ENCODE assay signal across 16 mouse cellular contexts in the genomic region with DNA sequence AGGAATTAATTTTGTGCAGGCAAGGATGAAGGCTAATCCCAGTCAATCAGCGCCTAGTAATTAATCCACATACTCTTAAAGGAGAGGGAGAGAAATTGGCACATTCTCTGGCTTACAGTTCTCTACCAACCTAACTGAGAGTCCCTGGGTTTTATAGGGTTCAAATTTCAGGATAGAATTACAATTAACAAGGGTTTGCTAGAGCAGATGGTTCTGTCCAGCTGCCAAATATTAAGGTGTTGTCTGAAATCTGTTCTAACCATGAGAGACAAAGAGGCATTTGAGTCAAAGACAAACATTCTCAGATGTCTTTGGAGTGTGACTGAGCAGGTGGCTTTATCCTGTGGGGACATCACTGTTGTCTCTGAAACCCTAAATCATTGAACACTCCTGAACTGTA.
DNase-seq lines count a peak whose midpoint lies in the region; ATAC-seq and TF ChIP-seq lines count a peak whose summit lies in the region.
"Had no signal": no experiment of that assay in that cellular context is flagged by ENCODE, and none has a peak within 500 bp of the region (broad histone marks: within the 10 kb centered on the region; RNA-seq: fewer than 3 reads in every experiment).

No protein-coding gene starts in this region.

- no peak overlapping the region for H3K27ac ChIP-seq in hindbrain, postnatal 0 days
- H3K27ac ChIP-seq in hindbrain, embryonic 11.5 days (ENCODE audit: low read depth, low read length), result no peak overlapping the region
- no peak overlapping the region for H3K27ac ChIP-seq in midbrain, embryonic 13.5 days
- H3K27ac ChIP-seq in midbrain, embryonic 16.5 days (ENCODE audit: low read length), result no peak overlapping the region
- H3K27ac ChIP-seq in embryonic facial prominence, embryonic 15.5 days (replicated peaks), result no peak overlapping the region
- H3K27ac ChIP-seq in midbrain, embryonic 15.5 days, result no peak overlapping the region

- peak; percentile 22 for DNase-seq in hindbrain, postnatal 0 days (ENCODE audit: low spot score)
- no peak for DNase-seq in hindbrain, embryonic 11.5 days (ENCODE audit: low spot score)
- no peak for DNase-seq in layer of hippocampus, adult 11-12 months (ENCODE audit: low spot score)
- DNase-seq: adrenal gland, postnatal 36 days; B cell, adult 2 months; cerebellum, adult 18-20 months; cerebellum, postnatal 25 days; gastrocnemius, postnatal 36 days; kidney, adult 2 months; liver, postnatal 0 days; lung, postnatal 36 days; right cerebral cortex, adult 18-20 months had no signal

- H3K9ac ChIP-seq in hindbrain, postnatal 0 days (replicated peaks; ENCODE audit: low read length), result no peak overlapping the region
- no peak overlapping the region for H3K9ac ChIP-seq in hindbrain, embryonic 11.5 days (ENCODE audit: low read depth, low read length)
- no peak overlapping the region for H3K9ac ChIP-seq in midbrain, embryonic 13.5 days (replicated peaks)
- H3K9ac ChIP-seq in midbrain, embryonic 16.5 days (ENCODE audit: low read depth, low read length), result no peak overlapping the region
- no peak overlapping the region for H3K9ac ChIP-seq in embryonic facial prominence, embryonic 15.5 days
- no peak overlapping the region for H3K9ac ChIP-seq in midbrain, embryonic 15.5 days
- H3K9ac ChIP-seq: liver, postnatal 0 days had no signal

- no peaks in the 10 kb centered on the region for H3K36me3 ChIP-seq in hindbrain, postnatal 0 days (ENCODE audit: insufficient read depth, low read length)
- H3K36me3 ChIP-seq in hindbrain, embryonic 11.5 days (ENCODE audit: control insufficient read depth, insufficient read depth, low read length), result no peaks in the 10 kb centered on the region
- no peaks in the 10 kb centered on the region for H3K36me3 ChIP-seq in midbrain, embryonic 13.5 days
- H3K36me3 ChIP-seq in midbrain, embryonic 16.5 days (ENCODE audit: control insufficient read depth, insufficient read depth, low read length), result no peaks in the 10 kb centered on the region
- H3K36me3 ChIP-seq in embryonic facial prominence, embryonic 15.5 days, result no peaks in the 10 kb centered on the region
- no peaks in the 10 kb centered on the region for H3K36me3 ChIP-seq in midbrain, embryonic 15.5 days (replicated peaks)

- H3K27me3 ChIP-seq in hindbrain, postnatal 0 days (ENCODE audit: insufficient read depth, low read length), result no peaks in the 10 kb centered on the region
- no peaks in the 10 kb centered on the region for H3K27me3 ChIP-seq in hindbrain, embryonic 11.5 days (ENCODE audit: control insufficient read depth, insufficient read depth, low read length)
- H3K27me3 ChIP-seq in midbrain, embryonic 13.5 days, result no peaks in the 10 kb centered on the region
- H3K27me3 ChIP-seq in midbrain, embryonic 16.5 days (ENCODE audit: control insufficient read depth, insufficient read depth, low read depth, low read length), result no peaks in the 10 kb centered on the region
- no peaks in the 10 kb centered on the region for H3K27me3 ChIP-seq in embryonic facial prominence, embryonic 15.5 days
- no peaks in the 10 kb centered on the region for H3K27me3 ChIP-seq in midbrain, embryonic 15.5 days (replicated peaks)

- no peak overlapping the region for H3K4me2 ChIP-seq in hindbrain, postnatal 0 days (ENCODE audit: low read depth, low read length)
- no peak overlapping the region for H3K4me2 ChIP-seq in hindbrain, embryonic 11.5 days (replicated peaks; ENCODE audit: low read depth, low read length)
- no peak overlapping the region for H3K4me2 ChIP-seq in midbrain, embryonic 13.5 days (replicated peaks)
- H3K4me2 ChIP-seq in midbrain, embryonic 16.5 days (ENCODE audit: low read length), result no peak overlapping the region
- H3K4me2 ChIP-seq in embryonic facial prominence, embryonic 15.5 days (replicated peaks), result no peak overlapping the region
- H3K4me2 ChIP-seq in midbrain, embryonic 15.5 days, result no peak overlapping the region

- H3K4me3 ChIP-seq in hindbrain, postnatal 0 days (ENCODE audit: low read length), result no peak overlapping the region
- no peak overlapping the region for H3K4me3 ChIP-seq in hindbrain, embryonic 11.5 days (ENCODE audit: low read depth, low read length)
- H3K4me3 ChIP-seq in midbrain, embryonic 13.5 days (replicated peaks), result no peak overlapping the region
- no peak overlapping the region for H3K4me3 ChIP-seq in midbrain, embryonic 16.5 days (ENCODE audit: low read depth, low read length)
- H3K4me3 ChIP-seq in embryonic facial prominence, embryonic 15.5 days (replicated peaks), result no peak overlapping the region
- no peak overlapping the region for H3K4me3 ChIP-seq in midbrain, embryonic 15.5 days

- no peaks in the 10 kb centered on the region for H3K4me1 ChIP-seq in hindbrain, postnatal 0 days (ENCODE audit: insufficient read depth, low read length)
- no peaks in the 10 kb centered on the region for H3K4me1 ChIP-seq in hindbrain, embryonic 11.5 days (replicated peaks; ENCODE audit: control insufficient read depth, insufficient read depth, low read length)
- H3K4me1 ChIP-seq in midbrain, embryonic 13.5 days (replicated peaks), result peaks cover 15% of the 10 kb centered on the region; the same call in 1 of the 2 replicates
- no peaks in the 10 kb centered on the region for H3K4me1 ChIP-seq in midbrain, embryonic 16.5 days (ENCODE audit: control insufficient read depth, insufficient read depth, low read length)
- H3K4me1 ChIP-seq in embryonic facial prominence, embryonic 15.5 days, result peaks cover 11% of the 10 kb centered on the region
- no peaks in the 10 kb centered on the region for H3K4me1 ChIP-seq in midbrain, embryonic 15.5 days

- 71% methylated on average over 1 of the region's 1 CpGs for WGBS in hindbrain, postnatal 0 days
- WGBS in hindbrain, embryonic 11.5 days, result 70% methylated on average over 1 of the region's 1 CpGs
- 19% methylated on average over 1 of the region's 1 CpGs for WGBS in midbrain, embryonic 13.5 days
- 32% methylated on average over 1 of the region's 1 CpGs for WGBS in midbrain, embryonic 16.5 days
- 41% methylated on average over 1 of the region's 1 CpGs for WGBS in embryonic facial prominence, embryonic 15.5 days
- 20% methylated on average over 1 of the region's 1 CpGs for WGBS in midbrain, embryonic 15.5 days

- H3K9me3 ChIP-seq in hindbrain, postnatal 0 days (ENCODE audit: low read length), result no peaks in the 10 kb centered on the region
- no peaks in the 10 kb centered on the region for H3K9me3 ChIP-seq in hindbrain, embryonic 11.5 days (ENCODE audit: control insufficient read depth, low read length)
- no peaks in the 10 kb centered on the region for H3K9me3 ChIP-seq in midbrain, embryonic 13.5 days
- H3K9me3 ChIP-seq in midbrain, embryonic 16.5 days (replicated peaks; ENCODE audit: control insufficient read depth, low read length, poor library complexity, severe bottlenecking), result no peaks in the 10 kb centered on the region
- H3K9me3 ChIP-seq in embryonic facial prominence, embryonic 15.5 days (replicated peaks), result no peaks in the 10 kb centered on the region
- no peaks in the 10 kb centered on the region for H3K9me3 ChIP-seq in midbrain, embryonic 15.5 days

- no peak for TF ChIP-seq CTCF in hindbrain, postnatal 0 days (IDR thresholded peaks at IDR 0.05; ENCODE audit: low read depth)

- no peak for ATAC-seq in hindbrain, postnatal 0 days
- no peak for ATAC-seq in hindbrain, embryonic 11.5 days (ENCODE audit: low FRiP score)
- 0 out of 2 replicates have a peak, but pooled peaks have one; percentile 41 for ATAC-seq in midbrain, embryonic 13.5 days
- no peak for ATAC-seq in midbrain, embryonic 16.5 days
- 0 out of 2 replicates have a peak, but pooled peaks have one; percentile 36 for ATAC-seq in embryonic facial prominence, embryonic 15.5 days (ENCODE audit: insufficient number of reproducible peaks, low FRiP score, low TSS enrichment, low read depth)
- ATAC-seq in midbrain, embryonic 15.5 days (replicated peaks), result 0 out of 2 replicates have a peak, but pooled peaks have one; percentile 38
- ATAC-seq: liver, postnatal 0 days had no signal

Comparison
In these comparisons a context has a peak if more than half of its experiments do, and no peak if none do; other contexts are left out.
1. ATAC-seq: peak in midbrain, embryonic 13.5 days (single experiment), embryonic facial prominence, embryonic 15.5 days (single experiment) and midbrain, embryonic 15.5 days (single experiment); none in hindbrain, postnatal 0 days (single experiment), hindbrain, embryonic 11.5 days (single experiment) and midbrain, embryonic 16.5 days (single experiment).